Mouse (Mus musculus) olfactory bulb, adult 2 months (tissue): ENCODE data around the gene Sp140.
"Not testable (repeated sequence)": the region's sequence is repeated elsewhere in the genome, so short reads cannot be mapped to it uniquely, and the experiment has no call there.

Experiments used
- CTCF ChIP-seq: fragments of 200-500 bp; IDR thresholded peaks from 2 replicates; pipeline ENCODE4 v1.5.1; 2012; ENCODE audit warnings: low read depth, mild to moderate bottlenecking, low read length, moderate library complexity; ENCODE audit not compliant: insufficient read depth
- POLR2A ChIP-seq: fragments of 200-500 bp; IDR thresholded peaks from 2 replicates; pipeline ENCODE4 v1.6.1; 2012; ENCODE audit warnings: mild to moderate bottlenecking, low read depth, low read length, moderate library complexity; ENCODE audit not compliant: insufficient read depth

DNA sequence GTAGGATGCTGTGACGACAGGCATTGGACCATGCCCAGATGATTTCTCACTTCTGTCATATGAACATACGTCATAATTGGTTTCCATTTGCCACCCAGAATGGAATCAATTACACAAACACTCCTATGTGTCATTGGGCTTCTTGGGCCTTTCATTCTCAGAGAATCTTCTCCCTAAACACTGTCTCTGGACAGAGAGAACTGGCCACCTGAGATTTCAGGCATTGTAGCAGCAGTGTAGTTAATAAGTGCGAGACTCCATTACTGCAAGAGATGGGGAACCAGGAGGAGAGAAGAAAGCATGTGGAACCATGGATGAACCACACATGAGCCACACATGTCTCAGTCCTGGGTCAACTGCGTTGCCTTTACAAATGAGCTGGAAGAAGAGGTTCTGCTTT lies 8.2 kb downstream of the Sp140 start:
- TF ChIP-seq POLR2A, CTCF: not testable (repeated sequence)
